Mouse (Mus musculus): ENCODE measurements around the gene Slfn9.
"Not testable (repeated sequence)": the region's sequence is repeated elsewhere in the genome, so short reads cannot be mapped to it uniquely, and the experiment has no call there.

Slfn9 gene

GRCm38 (mm10) chr11:82956925-82957324 is 34.7 kb downstream of the Slfn9 start:
- no peak for DNase-seq (ENCODE audit: low read depth, low spot score)

GRCm38 (mm10) chr11:82954631-82955030 is 37.0 kb downstream of the Slfn9 start:
- no peak for DNase-seq (ENCODE audit: low read depth, low spot score)

GRCm38 (mm10) chr11:82952612-82953542 is 38.8 kb downstream of the Slfn9 start:
- DNase-seq (ENCODE audit: low read depth, low spot score), result no peak

GRCm38 (mm10) chr11:82951865-82952611 is 39.6 kb downstream of the Slfn9 start:
- DNase-seq (ENCODE audit: low read depth, low spot score), result no peak

- no peak for DNase-seq (ENCODE audit: low read depth, low spot score)
Measured at GRCm38 (mm10) chr11:82950736-82951481, 40.7 kb downstream of the Slfn9 start, which contains the start of gene Slfn5. Slfn5 (plus strand) TSS chr11:82951349.

GRCm38 (mm10) chr11:82949036-82949435 is 42.6 kb downstream of the Slfn9 start:
- no peak for DNase-seq (ENCODE audit: low read depth, low spot score)

- no peak for DNase-seq (ENCODE audit: low read depth, low spot score)
Measured at GRCm38 (mm10) chr11:82947457-82947856, 44.2 kb downstream of the Slfn9 start.

- DNase-seq (ENCODE audit: low read depth, low spot score), result no peak
Measured at GRCm38 (mm10) chr11:82945636-82946035, 46.0 kb downstream of the Slfn9 start.

GRCm38 (mm10) chr11:82943336-82943735 is 48.3 kb downstream of the Slfn9 start:
- DNase-seq (ENCODE audit: low read depth, low spot score), result no peak

GRCm38 (mm10) chr11:82933186-82933585 is 58.4 kb downstream of the Slfn9 start:
- no peak for DNase-seq (ENCODE audit: low read depth, low spot score)

- not testable (repeated sequence) for DNase-seq (ENCODE audit: low read depth, low spot score)
Measured at GRCm38 (mm10) chr11:82931671-82932450, 59.8 kb downstream of the Slfn9 start.

- not testable (repeated sequence) for DNase-seq (ENCODE audit: low read depth, low spot score)
Measured at GRCm38 (mm10) chr11:82931161-82931560, 60.5 kb downstream of the Slfn9 start.

- DNase-seq (ENCODE audit: low read depth, low spot score), result not testable (repeated sequence)
Measured at GRCm38 (mm10) chr11:82930391-82930955, 61.2 kb downstream of the Slfn9 start.

GRCm38 (mm10) chr11:82929633-82929950 is 62.0 kb downstream of the Slfn9 start:
- DNase-seq (ENCODE audit: low read depth, low spot score), result no peak

GRCm38 (mm10) chr11:82928897-82929632 is 62.6 kb downstream of the Slfn9 start:
- no peak for DNase-seq (ENCODE audit: low read depth, low spot score)
